In genomic region chrX:53046911-53047310, GRCm38 (mm10) we compare ENCODE assay signal across 19 mouse cellular contexts. TPM values are rescaled to one million over a fixed set of nuclear protein-coding genes. Genes with fewer than 3 reads are reported as not detected.
DNase-seq lines count a peak whose midpoint lies in the region; ATAC-seq and TF ChIP-seq lines count a peak whose summit lies in the region.
"Had no signal": no experiment of that assay in that cellular context is flagged by ENCODE, and none has a peak within 500 bp of the region (broad histone marks: within the 10 kb centered on the region; RNA-seq: fewer than 3 reads in every experiment).

No protein-coding gene starts in this region.

- H3K27me3 ChIP-seq in heart, embryonic 15.5 days: no peaks in the 10 kb centered on the region
- no peaks in the 10 kb centered on the region for H3K27me3 ChIP-seq in heart, embryonic 10.5 days (ENCODE audit: insufficient read depth, poor library complexity, severe bottlenecking)
- H3K27me3 ChIP-seq in liver, embryonic 11.5 days (replicated peaks; ENCODE audit: control insufficient read depth, insufficient read depth, low read length): no peaks in the 10 kb centered on the region
- no peaks in the 10 kb centered on the region for H3K27me3 ChIP-seq in liver, embryonic 12.5 days (replicated peaks)
- no peaks in the 10 kb centered on the region for H3K27me3 ChIP-seq in lung, postnatal 0 days (replicated peaks; ENCODE audit: insufficient read depth, low read length)
- H3K27me3 ChIP-seq: embryonic facial prominence, embryonic 13.5 days; forebrain, embryonic 12.5 days; hindbrain, embryonic 12.5 days had no signal

- TF ChIP-seq EP300 in lung, postnatal 0 days (IDR thresholded peaks at IDR 0.05): no peak

- peaks cover 27% of the 10 kb centered on the region for H3K4me1 ChIP-seq in heart, embryonic 15.5 days (replicated peaks)
- H3K4me1 ChIP-seq in heart, embryonic 10.5 days: peaks cover 27% of the 10 kb centered on the region
- no peaks in the 10 kb centered on the region; the same call in 1 of the 2 replicates for H3K4me1 ChIP-seq in liver, embryonic 11.5 days (replicated peaks; ENCODE audit: control insufficient read depth, insufficient read depth, low read length)
- H3K4me1 ChIP-seq in liver, embryonic 12.5 days: peaks cover 20% of the 10 kb centered on the region
- no peaks in the 10 kb centered on the region for H3K4me1 ChIP-seq in lung, postnatal 0 days (ENCODE audit: insufficient read depth, low read depth, low read length)

- no peak overlapping the region for H3K4me2 ChIP-seq in heart, embryonic 15.5 days
- no peak overlapping the region for H3K4me2 ChIP-seq in liver, embryonic 11.5 days
- no peak overlapping the region for H3K4me2 ChIP-seq in liver, embryonic 12.5 days
- no peak overlapping the region for H3K4me2 ChIP-seq in lung, postnatal 0 days (replicated peaks; ENCODE audit: low read depth, low read length)
- H3K4me2 ChIP-seq: embryonic facial prominence, embryonic 13.5 days; forebrain, embryonic 12.5 days; hindbrain, embryonic 12.5 days had no signal

- no peaks in the 10 kb centered on the region for H3K9me3 ChIP-seq in heart, embryonic 15.5 days (replicated peaks)
- no peaks in the 10 kb centered on the region for H3K9me3 ChIP-seq in heart, embryonic 10.5 days
- no peaks in the 10 kb centered on the region for H3K9me3 ChIP-seq in liver, embryonic 11.5 days (ENCODE audit: control insufficient read depth, low read length)
- H3K9me3 ChIP-seq in liver, embryonic 12.5 days (replicated peaks): no peaks in the 10 kb centered on the region
- no peaks in the 10 kb centered on the region for H3K9me3 ChIP-seq in lung, postnatal 0 days (ENCODE audit: low read length)
- H3K9me3 ChIP-seq: embryonic facial prominence, embryonic 13.5 days; forebrain, embryonic 12.5 days; hindbrain, embryonic 12.5 days had no signal

- H3K9ac ChIP-seq in heart, embryonic 15.5 days: no peak overlapping the region
- no peak overlapping the region for H3K9ac ChIP-seq in liver, embryonic 11.5 days (ENCODE audit: low read depth, low read length)
- H3K9ac ChIP-seq in liver, embryonic 12.5 days: no peak overlapping the region
- H3K9ac ChIP-seq in lung, postnatal 0 days (replicated peaks; ENCODE audit: low read depth): no peak overlapping the region
- H3K9ac ChIP-seq: embryonic facial prominence, embryonic 13.5 days; forebrain, embryonic 12.5 days; hindbrain, embryonic 12.5 days had no signal

- ATAC-seq in heart, embryonic 15.5 days (replicated peaks; ENCODE audit: insufficient number of reproducible peaks, insufficient read depth, low FRiP score, low read depth): no peak
- ATAC-seq in liver, embryonic 11.5 days (replicated peaks; ENCODE audit: low FRiP score): peak; percentile 54; the same call in 1 of the 2 replicates
- no peak for ATAC-seq in liver, embryonic 12.5 days
- ATAC-seq in lung, postnatal 0 days: peak; percentile 48
- ATAC-seq: forebrain, embryonic 16.5 days; hindbrain, embryonic 16.5 days; inflammation-experienced regulatory T-cells, adult 6 months had no signal

- 19% methylated on average over 2 of the region's 2 CpGs for WGBS in heart, embryonic 15.5 days
- WGBS in heart, embryonic 10.5 days: 27% methylated on average over 2 of the region's 2 CpGs
- WGBS in liver, embryonic 11.5 days: 23% methylated on average over 2 of the region's 2 CpGs
- 11% methylated on average over 2 of the region's 2 CpGs for WGBS in liver, embryonic 12.5 days (ENCODE audit: insufficient replicate concordance)
- 29% methylated on average over 2 of the region's 2 CpGs for WGBS in lung, postnatal 0 days

- peak overlapping the region; percentile 77 for H3K27ac ChIP-seq in heart, embryonic 15.5 days
- no peak overlapping the region for H3K27ac ChIP-seq in heart, embryonic 10.5 days
- no peak overlapping the region for H3K27ac ChIP-seq in liver, embryonic 11.5 days (ENCODE audit: low read depth, low read length)
- H3K27ac ChIP-seq in liver, embryonic 12.5 days: no peak overlapping the region
- H3K27ac ChIP-seq in lung, postnatal 0 days (ENCODE audit: low read length): no peak overlapping the region
- H3K27ac ChIP-seq: forebrain, embryonic 12.5 days; hindbrain, embryonic 12.5 days had no signal

- no peaks in the 10 kb centered on the region for H3K36me3 ChIP-seq in heart, embryonic 15.5 days
- H3K36me3 ChIP-seq in heart, embryonic 10.5 days: no peaks in the 10 kb centered on the region
- no peaks in the 10 kb centered on the region for H3K36me3 ChIP-seq in liver, embryonic 11.5 days (ENCODE audit: control insufficient read depth, insufficient read depth, low read length)
- H3K36me3 ChIP-seq in liver, embryonic 12.5 days: no peaks in the 10 kb centered on the region
- no peaks in the 10 kb centered on the region for H3K36me3 ChIP-seq in lung, postnatal 0 days (ENCODE audit: insufficient read depth, low read length)
- H3K36me3 ChIP-seq: embryonic facial prominence, embryonic 13.5 days; forebrain, embryonic 12.5 days; hindbrain, embryonic 12.5 days had no signal

- TF ChIP-seq CTCF in lung, postnatal 0 days (IDR thresholded peaks at IDR 0.05): no peak

- H3K4me3 ChIP-seq in heart, embryonic 15.5 days: no peak overlapping the region
- H3K4me3 ChIP-seq in heart, embryonic 10.5 days: no peak overlapping the region
- H3K4me3 ChIP-seq in liver, embryonic 11.5 days (ENCODE audit: low read depth, low read length): no peak overlapping the region
- no peak overlapping the region for H3K4me3 ChIP-seq in liver, embryonic 12.5 days
- no peak overlapping the region for H3K4me3 ChIP-seq in lung, postnatal 0 days (ENCODE audit: low read depth, low read length)
- H3K4me3 ChIP-seq: embryonic facial prominence, embryonic 13.5 days; forebrain, embryonic 12.5 days; hindbrain, embryonic 12.5 days had no signal

- DNase-seq in heart, embryonic 10.5 days (ENCODE audit: low spot score): no peak
- DNase-seq in liver, embryonic 11.5 days (ENCODE audit: low spot score): no peak
- DNase-seq in lung, postnatal 0 days (ENCODE audit: low spot score): no peak
- DNase-seq in lung, postnatal 14 days: no peak
- DNase-seq: adrenal gland, adult 2 months; adrenal gland, postnatal 25 days; cerebellum, adult 18-20 months; cerebellum, adult 9-11 months; cerebellum, postnatal 36 days; gastrocnemius, postnatal 10 days; heart, postnatal 36 days had no signal

RNA-seq across cellular contexts. Expression of gene Hprt, which starts 59.0 kb away (rescaled TPM):
- 191 and 238 TPM in 2 replicates for polyA plus RNA-seq in heart, embryonic 15.5 days (2015; fragmentation: Nextera tagmentation; extraction: Ambion mirVana)
- 172 and 199 TPM in 2 replicates for polyA plus RNA-seq in heart, embryonic 10.5 days (2016; fragmentation: Nextera tagmentation; extraction: Ambion mirVana)
- polyA plus RNA-seq in liver, embryonic 11.5 days (2014; fragmentation: Nextera tagmentation; extraction: Ambion mirVana): 300 and 324 TPM in 2 replicates
- 236 and 238 TPM in 2 replicates for polyA plus RNA-seq in liver, embryonic 12.5 days (2016; fragmentation: Nextera tagmentation; extraction: Ambion mirVana)
- polyA plus RNA-seq in lung, postnatal 0 days (2015; fragmentation: Nextera tagmentation; extraction: Ambion mirVana): 127 and 133 TPM in 2 replicates

Comparison
In these comparisons a context has a peak if more than half of its experiments do, and no peak if none do; other contexts are left out.
1. ATAC-seq: peak in liver, embryonic 11.5 days (single experiment) and lung, postnatal 0 days (single experiment); none in heart, embryonic 15.5 days (single experiment) and liver, embryonic 12.5 days (single experiment).